Mouse (Mus musculus) testis, adult 2 months (tissue): Measurements from ENCODE around the gene Trnp1.

Source experiments
- CTCF ChIP-seq: fragments of 200-500 bp; IDR thresholded peaks from 2 replicates; pipeline ENCODE4 v1.5.1; 2012; ENCODE audit warnings: low read depth, mild to moderate bottlenecking, inconsistent platforms, low read length, moderate library complexity; ENCODE audit not compliant: control insufficient read depth, insufficient read depth, insufficient replicate concordance
- POLR2A ChIP-seq: fragments of 200-500 bp; IDR thresholded peaks from 2 replicates; pipeline ENCODE4 v1.6.1; 2012; ENCODE audit warnings: low read depth, mild to moderate bottlenecking, inconsistent platforms, low read length, moderate library complexity; ENCODE audit not compliant: control insufficient read depth

GRCm38 (mm10) chr4:133468080-133468479 is 30.3 kb downstream of the Trnp1 start:
- no peak for TF ChIP-seq CTCF
- TF ChIP-seq POLR2A = no peak
